Mouse (Mus musculus): ENCODE measurements around the gene Ankrd55. TPM values are rescaled to one million over a fixed set of nuclear protein-coding genes. Genes with fewer than 3 reads are reported as not detected.

The Ankrd55 gene
- total and polyA plus RNA-seq, 3 experiments: 0.57 to 1.6 (median 0.64) TPM

DNA sequence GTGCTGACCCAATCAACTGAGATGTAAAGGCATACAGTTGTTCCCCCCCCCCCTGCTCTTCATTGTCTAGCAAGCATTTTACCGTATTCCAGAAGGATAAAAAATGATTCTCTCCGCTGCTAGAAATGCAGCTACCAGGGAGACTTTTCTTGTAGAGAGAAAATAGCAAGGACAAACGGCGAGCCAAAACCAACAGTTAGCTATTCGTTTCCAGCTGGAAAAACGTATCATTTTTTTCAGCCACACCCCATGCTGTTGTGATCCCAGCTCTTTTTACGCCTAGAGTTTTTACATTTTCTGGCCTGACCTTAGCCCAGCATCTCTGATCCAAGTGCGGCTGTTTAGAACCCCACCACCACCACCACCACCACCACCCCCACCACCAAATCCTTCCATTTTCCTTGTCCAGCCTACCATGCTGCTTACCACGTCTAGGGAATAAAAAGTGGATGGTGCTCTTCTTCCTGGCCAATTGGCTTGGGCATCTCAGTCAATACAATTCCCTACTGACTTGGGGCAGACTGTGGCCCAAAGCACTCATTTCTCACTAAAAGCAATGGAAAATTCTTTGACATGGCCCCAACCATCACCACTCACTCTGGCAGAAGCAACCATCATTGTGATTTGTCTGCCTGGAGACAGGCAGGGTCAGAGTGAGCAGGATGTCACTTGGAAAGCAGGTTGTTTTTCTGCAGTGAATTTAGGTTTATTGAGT is 119.7 kb downstream of the Ankrd55 start:
- 72% methylated on average over 9 of the region's 9 CpGs for WGBS
- intact Hi-C loops (cut with DNase I): loop anchor here (2.0 kb wide), 1 partner anchor 57 kb away; the partner anchor contains the start of gene Il6st
- no peaks in the 10 kb centered on the region for H3K27me3 ChIP-seq (ENCODE audit: control insufficient read depth, insufficient read depth, low read length)
- no peaks in the 10 kb centered on the region for H3K36me3 ChIP-seq (ENCODE audit: control insufficient read depth, insufficient read depth, low read length)
- peaks cover 8% of the 10 kb centered on the region for H3K4me1 ChIP-seq (ENCODE audit: control insufficient read depth, insufficient read depth, low read length)
- TF ChIP-seq POLR2A (IDR thresholded peaks at IDR 0.05; ENCODE audit: insufficient read depth, low read depth, low read length) (peak; percentile 13; the same call in 1 of the 2 replicates), EP300 (IDR thresholded peaks at IDR 0.05; ENCODE audit: insufficient read depth, low read depth, low read length) (no peak), CTCF (IDR thresholded peaks at IDR 0.05) (no peak)
- H3K4me3 ChIP-seq: no peak overlapping the region
- H3K27ac ChIP-seq: peak overlapping the region; percentile 64
- DNase-seq: peak in 1 of 2 experiments; percentile 44
- no peaks in the 10 kb centered on the region for H3K79me2 ChIP-seq (replicated peaks; ENCODE audit: control insufficient read depth, insufficient read depth, low read length)
- no peak overlapping the region for H3K9ac ChIP-seq (ENCODE audit: low read depth, low read length)

GRCm38 (mm10) chr13:112408701-112409100 is 120.5 kb downstream of the Ankrd55 start:
- no peaks in the 10 kb centered on the region for H3K36me3 ChIP-seq (ENCODE audit: control insufficient read depth, insufficient read depth, low read length)
- H3K4me1 ChIP-seq (ENCODE audit: control insufficient read depth, insufficient read depth, low read length): peaks cover 8% of the 10 kb centered on the region
- intact Hi-C loops (cut with DNase I): loop anchor here (2.0 kb wide), 1 partner anchor 56 kb away; the partner anchor contains the start of gene Il6st
- no peaks in the 10 kb centered on the region for H3K79me2 ChIP-seq (replicated peaks; ENCODE audit: control insufficient read depth, insufficient read depth, low read length)
- peak overlapping the region; percentile 61 for H3K27ac ChIP-seq
- 74% methylated on average over 4 of the region's 4 CpGs for WGBS
- H3K27me3 ChIP-seq (ENCODE audit: control insufficient read depth, insufficient read depth, low read length): no peaks in the 10 kb centered on the region
- DNase-seq: no peak
- H3K4me3 ChIP-seq: no peak overlapping the region
- no peak overlapping the region for H3K9ac ChIP-seq (ENCODE audit: low read depth, low read length)
- TF ChIP-seq POLR2A (IDR thresholded peaks at IDR 0.05; ENCODE audit: insufficient read depth, low read depth, low read length) (no peak), EP300 (IDR thresholded peaks at IDR 0.05; ENCODE audit: insufficient read depth, low read depth, low read length) (no peak), CTCF (IDR thresholded peaks at IDR 0.05) (no peak)

DNA sequence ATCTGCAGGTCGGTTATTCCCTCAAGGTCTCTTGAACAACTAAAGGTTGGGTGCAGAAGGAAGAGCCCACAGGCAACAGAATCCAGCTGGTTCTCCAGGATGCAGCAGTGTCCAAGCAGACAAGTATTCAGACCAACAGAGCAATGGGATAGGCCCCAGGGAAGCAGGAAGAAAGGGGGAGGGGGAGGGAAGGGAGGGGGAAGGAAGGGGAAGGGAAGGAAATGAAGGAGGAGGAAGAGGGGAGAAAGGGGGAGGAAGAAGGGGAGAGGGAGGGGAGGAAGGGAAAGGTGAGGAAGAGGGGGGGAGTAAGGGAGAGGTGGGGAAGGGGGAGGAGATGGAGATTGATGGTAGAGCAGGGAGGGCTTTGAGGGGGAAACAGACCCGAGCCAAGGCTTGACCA is 121.1 kb downstream of the Ankrd55 start:
- Histone ChIP-seq H3K79me2 (replicated peaks; ENCODE audit: control insufficient read depth, insufficient read depth, low read length) (no peaks in the 10 kb centered on the region), H3K9ac (ENCODE audit: low read depth, low read length) (no peak overlapping the region), H3K4me1 (ENCODE audit: control insufficient read depth, insufficient read depth, low read length) (peaks cover 7% of the 10 kb centered on the region), H3K27ac (no peak overlapping the region; the same call in 1 of the 2 replicates), H3K4me3 (no peak overlapping the region), H3K27me3 (ENCODE audit: control insufficient read depth, insufficient read depth, low read length) (no peaks in the 10 kb centered on the region), H3K36me3 (ENCODE audit: control insufficient read depth, insufficient read depth, low read length) (no peaks in the 10 kb centered on the region)
- no peak for DNase-seq
- 76% methylated on average over 2 of the region's 2 CpGs for WGBS
- TF ChIP-seq CTCF (IDR thresholded peaks at IDR 0.05) (no peak), POLR2A (IDR thresholded peaks at IDR 0.05; ENCODE audit: insufficient read depth, low read depth, low read length) (no peak), EP300 (IDR thresholded peaks at IDR 0.05; ENCODE audit: insufficient read depth, low read depth, low read length) (no peak)
- intact Hi-C loops (cut with DNase I): loop anchor here (2.0 kb wide), 1 partner anchor 55 kb away; the partner anchor contains the start of gene Il6st

GRCm38 (mm10) chr13:112409851-112410250 is 121.6 kb downstream of the Ankrd55 start:
- H3K4me3 ChIP-seq: no peak overlapping the region
- intact Hi-C loops (cut with DNase I): loop anchor here (2.0 kb wide), 1 partner anchor 55 kb away; the partner anchor contains the start of gene Il6st
- H3K4me1 ChIP-seq (ENCODE audit: control insufficient read depth, insufficient read depth, low read length): peaks cover 6% of the 10 kb centered on the region
- 91% methylated on average over 1 of the region's 1 CpGs for WGBS
- no peak overlapping the region for H3K27ac ChIP-seq
- no peaks in the 10 kb centered on the region for H3K27me3 ChIP-seq (ENCODE audit: control insufficient read depth, insufficient read depth, low read length)
- no peaks in the 10 kb centered on the region for H3K79me2 ChIP-seq (replicated peaks; ENCODE audit: control insufficient read depth, insufficient read depth, low read length)
- TF ChIP-seq EP300 (IDR thresholded peaks at IDR 0.05; ENCODE audit: insufficient read depth, low read depth, low read length) (no peak), POLR2A (IDR thresholded peaks at IDR 0.05; ENCODE audit: insufficient read depth, low read depth, low read length) (no peak), CTCF (IDR thresholded peaks at IDR 0.05) (no peak)
- H3K9ac ChIP-seq (ENCODE audit: low read depth, low read length): no peak overlapping the region
- no peaks in the 10 kb centered on the region for H3K36me3 ChIP-seq (ENCODE audit: control insufficient read depth, insufficient read depth, low read length)
- DNase-seq: no peak

DNA sequence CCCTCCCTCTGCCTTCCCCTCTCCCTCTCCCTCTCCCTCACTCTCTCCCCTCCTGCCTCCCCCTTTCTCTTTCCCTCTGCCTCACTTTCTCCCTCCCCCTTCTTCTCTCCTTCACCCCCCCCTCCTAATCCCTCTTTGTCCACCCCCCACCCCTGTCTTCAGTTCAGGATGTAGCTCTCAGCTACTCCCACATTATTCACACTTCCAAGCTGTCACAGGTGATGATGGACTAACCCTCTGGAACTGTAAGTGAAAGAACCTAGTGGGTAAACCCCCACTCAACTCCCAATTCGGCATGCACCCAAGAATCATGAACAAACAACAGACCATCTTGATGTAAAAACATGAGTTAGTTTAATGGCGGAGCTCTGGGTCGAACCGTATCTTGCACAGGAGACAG is 122.2 kb downstream of the Ankrd55 start:
- Histone ChIP-seq H3K36me3 (ENCODE audit: control insufficient read depth, insufficient read depth, low read length) (no peaks in the 10 kb centered on the region), H3K4me1 (ENCODE audit: control insufficient read depth, insufficient read depth, low read length) (peaks cover 6% of the 10 kb centered on the region), H3K27me3 (ENCODE audit: control insufficient read depth, insufficient read depth, low read length) (no peaks in the 10 kb centered on the region), H3K27ac (no peak overlapping the region), H3K79me2 (replicated peaks; ENCODE audit: control insufficient read depth, insufficient read depth, low read length) (no peaks in the 10 kb centered on the region), H3K9ac (ENCODE audit: low read depth, low read length) (no peak overlapping the region), H3K4me3 (no peak overlapping the region)
- no peak for DNase-seq
- TF ChIP-seq CTCF (IDR thresholded peaks at IDR 0.05) (no peak), POLR2A (IDR thresholded peaks at IDR 0.05; ENCODE audit: insufficient read depth, low read depth, low read length) (no peak)
- 89% methylated on average over 4 of the region's 4 CpGs for WGBS
- intact Hi-C loops (cut with DNase I): no loop called here

GRCm38 (mm10) chr13:112411216-112411822 is 123.1 kb downstream of the Ankrd55 start:
- 75% methylated on average over 5 of the region's 5 CpGs for WGBS

More at GRCm38 (mm10) chr13:112411216-112411822, 123.1 kb downstream of the Ankrd55 start:
- Histone ChIP-seq H3K79me2 (replicated peaks; ENCODE audit: control insufficient read depth, insufficient read depth, low read length) (no peaks in the 10 kb centered on the region), H3K27ac (no peak overlapping the region), H3K4me3 (no peak overlapping the region), H3K36me3 (ENCODE audit: control insufficient read depth, insufficient read depth, low read length) (no peaks in the 10 kb centered on the region), H3K4me1 (ENCODE audit: control insufficient read depth, insufficient read depth, low read length) (peaks cover 8% of the 10 kb centered on the region), H3K27me3 (ENCODE audit: control insufficient read depth, insufficient read depth, low read length) (no peaks in the 10 kb centered on the region), H3K9ac (ENCODE audit: low read depth, low read length) (no peak overlapping the region)
- TF ChIP-seq EP300 (IDR thresholded peaks at IDR 0.05; ENCODE audit: insufficient read depth, low read depth, low read length): no peak
- TF ChIP-seq CTCF (IDR thresholded peaks at IDR 0.05): no peak
- no peak for TF ChIP-seq POLR2A (IDR thresholded peaks at IDR 0.05; ENCODE audit: insufficient read depth, low read depth, low read length)
- intact Hi-C loops (cut with DNase I): no loop called here
- DNase-seq: no peak
